Mouse (Mus musculus): Measurements from ENCODE around the gene Pdgfb. TPM values are rescaled to one million over a fixed set of nuclear protein-coding genes. Genes with fewer than 3 reads are reported as not detected.

Pdgfb gene
- total RNA-seq, 2 experiments from 2014 or later: 31.3 to 32.4 TPM

DNA sequence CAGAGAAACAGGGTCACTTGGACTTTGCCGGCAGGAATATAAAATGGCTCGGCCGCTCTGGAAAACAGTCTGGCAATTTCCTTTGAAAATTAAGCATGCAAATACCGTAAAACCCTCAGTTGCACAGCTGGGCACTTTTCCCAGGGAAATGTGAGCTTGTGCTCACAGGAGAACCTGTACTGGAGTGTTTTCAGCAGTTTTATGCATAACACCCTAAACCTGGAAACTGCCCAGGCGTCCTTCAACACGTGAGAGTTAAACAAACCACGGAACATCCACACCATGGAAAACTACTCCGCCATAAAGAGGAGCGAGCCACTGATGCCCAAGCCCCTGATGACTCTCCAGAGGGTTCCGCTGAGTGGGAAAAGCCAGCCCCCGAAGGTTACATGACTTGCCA lies 34.1 kb downstream of the Pdgfb start:
- no peak for DNase-seq (ENCODE audit: low spot score in 2 of 2)
- intact Hi-C loops (cut with DNase I): no loop called here

DNA sequence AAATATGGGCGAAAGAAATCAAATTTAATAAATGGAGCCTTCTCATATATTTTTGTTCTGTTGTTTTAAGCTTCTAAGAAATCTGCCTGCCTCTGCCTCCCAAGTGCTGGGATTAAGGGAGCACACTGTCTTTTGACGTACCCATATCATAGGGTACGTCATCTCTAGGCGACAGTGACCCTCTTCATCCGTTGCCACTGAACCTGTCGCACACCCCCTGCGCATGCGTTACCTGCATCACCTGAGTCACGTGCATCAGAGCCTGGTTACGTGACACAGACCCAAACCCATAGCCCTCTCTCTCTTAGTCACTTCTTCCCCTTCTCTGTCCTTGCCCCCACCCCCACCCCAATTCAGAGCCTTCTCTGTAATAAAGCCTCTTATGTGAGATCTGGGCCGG lies 42.6 kb downstream of the Pdgfb start:
- DNase-seq (ENCODE audit: low spot score in 2 of 2): no peak
- intact Hi-C loops (cut with DNase I): no loop called here

DNA sequence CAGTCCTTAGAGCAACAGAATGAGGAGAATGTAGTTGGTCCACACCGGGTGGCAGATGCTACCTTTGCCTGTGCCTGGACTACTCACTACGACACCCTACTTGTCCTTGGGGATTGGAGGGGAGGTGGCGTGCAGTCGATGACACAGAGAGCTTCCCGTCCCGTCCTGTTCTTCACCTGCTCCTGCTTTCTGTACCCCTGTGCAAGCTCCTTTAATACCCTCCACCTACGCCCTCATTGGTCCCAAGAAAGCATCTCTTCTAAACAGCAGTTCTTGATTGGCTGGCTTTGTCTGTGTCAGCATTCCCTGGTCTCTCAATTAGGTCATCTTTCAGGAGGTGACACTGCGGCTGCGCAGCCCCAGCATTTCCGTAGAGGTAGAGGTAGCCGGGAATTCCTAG lies 43.8 kb downstream of the Pdgfb start, which contains the start of gene Cbx7:
Cbx7 (minus strand) TSS at position 180 of the 400 bp plus-strand sequence.
- intact Hi-C loops (cut with DNase I): no loop called here

DNA sequence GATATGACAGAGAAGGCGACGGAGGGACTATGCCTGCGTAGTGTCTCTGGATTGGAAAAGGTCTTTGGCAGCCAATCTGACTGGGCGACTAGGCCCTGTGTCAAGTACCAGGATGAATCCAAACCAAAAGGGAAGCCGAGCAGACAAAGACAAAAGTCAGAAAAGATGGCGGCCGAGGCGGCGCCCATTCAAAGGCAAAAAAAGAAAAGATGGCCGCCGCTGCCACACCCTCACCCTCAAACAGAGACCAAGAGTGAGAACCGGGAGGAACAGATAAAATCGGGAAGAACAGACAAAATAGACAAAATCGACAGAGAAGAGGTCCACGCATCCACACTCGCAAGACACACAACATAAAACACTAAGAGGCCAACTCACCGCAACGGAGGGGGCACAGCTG lies 44.3 kb downstream of the Pdgfb start:
- intact Hi-C loops (cut with DNase I): no loop called here
- no peak for DNase-seq (ENCODE audit: low spot score in 2 of 2)

More for the DNA sequence above, 43.8 kb downstream of the Pdgfb start, which contains the start of gene Cbx7:
- DNase-seq (ENCODE audit: low spot score in 2 of 2): no peak

DNA sequence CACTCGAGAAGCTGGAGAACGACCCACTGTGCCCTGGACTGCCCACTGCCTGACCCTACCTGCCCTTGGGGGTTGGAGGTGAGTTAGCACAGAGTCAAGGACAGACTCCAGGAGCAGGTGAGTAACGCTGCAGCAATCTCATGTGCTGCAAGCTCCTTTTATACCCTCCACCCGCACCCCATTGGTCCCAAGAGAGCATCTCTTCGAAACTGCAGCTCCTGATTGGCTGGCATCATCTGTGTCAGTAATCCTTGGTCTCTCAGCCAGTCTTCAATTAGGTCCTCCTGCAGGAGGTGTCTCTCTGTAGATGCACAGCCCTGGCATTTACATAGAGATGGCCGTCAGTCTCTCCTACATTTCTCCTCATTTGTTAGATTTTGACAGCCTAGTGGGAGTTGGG lies 47.4 kb downstream of the Pdgfb start:
- intact Hi-C loops (cut with DNase I): no loop called here
- DNase-seq (ENCODE audit: low spot score in 2 of 2): no peak

DNA sequence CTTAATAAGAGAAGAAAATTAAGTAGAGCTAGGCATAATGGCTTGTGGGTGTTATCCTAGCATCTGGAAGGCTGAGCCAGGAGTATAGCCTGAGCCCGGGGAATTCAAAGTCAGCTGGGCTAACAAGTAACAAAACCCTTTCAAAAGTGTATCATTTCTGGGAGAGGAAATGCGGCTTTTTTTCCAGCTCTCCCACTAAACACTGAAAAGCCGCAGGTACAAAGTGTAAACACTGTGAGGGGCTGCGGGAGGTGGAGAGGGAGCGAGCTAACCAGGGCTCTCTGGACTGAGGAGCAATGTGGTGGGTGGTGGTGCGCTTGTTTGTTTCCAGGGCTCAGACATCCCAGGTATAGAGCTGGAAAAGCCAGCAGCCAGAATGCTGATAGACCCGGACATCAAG lies 50.4 kb downstream of the Pdgfb start:
- intact Hi-C loops (cut with DNase I): no loop called here

DNA sequence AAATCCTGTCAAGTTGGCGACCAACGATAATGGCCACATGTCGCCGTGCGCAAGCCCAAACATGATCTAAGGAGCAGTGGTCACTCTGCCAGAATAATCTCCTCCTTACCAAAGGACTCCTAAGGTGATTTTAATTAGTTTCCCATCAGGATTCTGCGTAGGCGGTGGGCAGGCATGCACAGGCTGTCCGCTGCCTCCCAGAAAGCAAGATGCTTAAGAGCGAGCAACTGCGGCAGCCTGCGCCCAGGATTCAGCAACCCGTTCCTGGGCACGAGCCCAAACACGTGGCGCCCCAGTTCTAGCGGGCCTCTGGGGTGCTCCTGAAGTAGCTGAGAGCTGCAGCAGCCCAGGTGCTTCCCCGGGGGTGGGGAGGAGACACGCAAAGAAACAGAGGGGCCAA lies 52.1 kb downstream of the Pdgfb start:
- intact Hi-C loops (cut with DNase I): no loop called here
- peak in 1 of 2 experiments; percentile 30 for DNase-seq (ENCODE audit: low spot score in 2 of 2)

More for the DNA sequence above, 50.4 kb downstream of the Pdgfb start:
- no peak for DNase-seq (ENCODE audit: low spot score in 2 of 2)

DNA sequence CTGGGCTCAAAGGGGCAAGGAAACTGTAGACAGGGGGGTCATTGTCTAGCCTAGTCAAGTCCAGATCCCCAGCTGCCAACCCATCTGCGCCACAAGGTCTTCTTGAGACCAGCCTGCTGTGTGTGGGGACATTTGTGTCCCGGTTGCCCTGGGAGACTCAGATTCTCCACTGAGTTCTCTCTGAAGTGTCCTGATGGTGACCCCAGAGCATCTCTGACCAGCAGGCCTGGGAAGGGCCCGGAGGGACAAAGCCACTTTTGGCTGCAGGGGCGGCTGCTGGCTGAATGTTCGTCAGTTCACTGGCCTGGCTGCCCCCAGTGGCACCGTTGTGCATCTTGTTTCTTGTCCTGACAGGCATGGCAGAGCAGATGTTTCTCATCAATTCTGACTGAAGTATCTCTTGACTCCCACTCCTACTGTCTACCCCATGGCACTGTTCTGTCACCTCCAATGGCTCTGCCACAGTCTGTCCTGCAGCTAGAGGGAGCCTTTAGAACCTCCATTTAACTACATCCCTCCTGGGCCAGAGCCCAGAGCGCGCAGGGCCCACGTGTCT lies 53.3 kb downstream of the Pdgfb start:
- DNase-seq (ENCODE audit: low spot score in 2 of 2): no peak
- intact Hi-C loops (cut with DNase I): no loop called here

DNA sequence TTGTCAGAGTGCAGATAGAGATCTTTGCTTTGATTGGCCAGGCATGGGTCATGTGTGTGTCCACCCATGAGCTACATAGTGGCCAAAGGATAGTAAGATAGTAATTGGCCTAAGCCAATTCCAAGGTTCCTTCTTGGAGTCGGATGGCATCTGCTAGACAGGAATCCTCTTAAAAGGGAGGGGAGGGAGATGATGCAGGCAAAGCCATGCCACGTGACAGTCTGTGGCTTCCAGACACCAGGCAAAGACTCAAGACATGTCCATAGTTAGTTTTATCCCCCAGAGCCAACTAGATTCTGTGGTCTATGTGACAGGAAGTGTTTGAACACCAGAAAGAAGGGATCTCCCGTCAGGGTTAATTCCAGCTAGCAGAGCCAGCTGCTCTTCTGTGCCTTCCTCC lies 56.4 kb downstream of the Pdgfb start:
- DNase-seq (ENCODE audit: low spot score in 2 of 2): no peak
- intact Hi-C loops (cut with DNase I): no loop called here

DNA sequence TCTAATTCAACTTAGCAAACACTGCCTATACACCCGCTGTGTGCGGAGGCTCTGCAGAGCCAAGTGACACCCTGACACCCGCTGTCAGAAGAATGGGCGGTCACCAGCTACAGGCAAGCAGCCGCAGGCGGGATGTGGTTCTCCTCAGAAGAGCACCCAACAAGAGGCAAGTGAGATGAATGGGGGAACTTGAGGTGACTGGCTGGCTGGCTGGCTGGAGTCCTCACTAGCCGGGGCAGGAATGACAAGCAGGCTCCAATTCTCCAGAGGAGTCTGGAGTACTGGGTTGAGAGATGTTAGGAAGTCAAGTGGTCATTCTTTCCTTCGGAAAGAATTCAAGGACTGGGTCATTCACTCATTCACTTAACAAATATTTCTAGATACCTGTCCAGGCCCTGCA lies 58.2 kb downstream of the Pdgfb start:
- DNase-seq (ENCODE audit: low spot score in 2 of 2): no peak
- intact Hi-C loops (cut with DNase I): no loop called here

DNA sequence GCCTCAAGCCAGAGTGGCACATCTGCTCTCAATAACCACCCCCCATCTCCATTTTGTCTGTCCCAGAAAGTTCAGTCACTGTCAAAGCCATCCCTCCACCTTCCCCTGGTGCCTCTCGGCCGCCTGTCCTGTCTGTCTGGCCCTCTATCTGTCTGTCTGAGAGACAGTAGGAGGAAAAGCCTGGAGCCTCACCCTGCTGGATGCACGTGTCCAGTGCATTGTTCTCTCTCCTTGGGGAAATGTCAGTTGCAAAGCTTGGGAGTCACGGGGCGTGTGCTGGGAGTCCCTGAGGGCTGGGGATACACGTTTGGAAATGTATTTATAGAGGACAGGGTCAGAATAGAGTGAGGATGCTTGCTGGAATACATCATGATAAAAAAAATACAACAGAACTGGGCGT lies 61.3 kb downstream of the Pdgfb start:
- no peak for DNase-seq (ENCODE audit: low spot score in 2 of 2)
- intact Hi-C loops (cut with DNase I): no loop called here

DNA sequence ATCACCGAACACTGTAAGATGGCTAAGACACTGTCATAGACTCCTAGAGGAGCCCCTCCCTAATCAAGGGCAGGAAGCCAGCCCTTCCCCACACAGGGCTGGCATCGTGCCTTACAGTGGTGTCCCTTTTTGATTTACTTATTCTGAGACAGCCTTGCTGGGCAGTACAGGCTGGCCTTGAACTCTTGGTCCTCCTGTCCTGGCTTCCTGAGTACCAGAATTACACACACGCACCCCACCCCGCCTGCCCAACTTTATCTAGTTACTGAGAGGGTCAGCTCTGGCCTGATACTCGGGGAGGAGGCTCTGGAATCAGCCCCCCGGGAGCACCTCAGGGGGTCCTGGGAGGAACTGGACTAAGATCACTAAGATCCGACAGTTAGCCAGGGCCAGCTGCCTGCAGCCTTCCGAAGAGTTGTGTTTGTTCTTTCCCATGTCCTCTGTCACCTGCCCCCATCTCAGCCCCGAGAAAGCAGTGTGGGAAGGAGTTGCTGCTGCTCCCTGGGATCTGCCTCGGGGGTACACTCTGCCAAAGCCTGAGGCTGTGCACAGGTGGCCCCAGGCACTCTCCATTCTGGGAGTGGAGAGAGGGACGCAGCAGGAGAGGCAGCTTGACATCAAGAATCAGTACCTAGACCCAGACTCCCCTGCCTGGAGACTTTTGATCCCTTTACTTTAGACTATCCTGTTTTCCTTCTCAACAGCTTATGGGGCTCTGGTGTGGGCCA lies 62.1 kb downstream of the Pdgfb start:
- intact Hi-C loops (cut with DNase I): no loop called here

DNA sequence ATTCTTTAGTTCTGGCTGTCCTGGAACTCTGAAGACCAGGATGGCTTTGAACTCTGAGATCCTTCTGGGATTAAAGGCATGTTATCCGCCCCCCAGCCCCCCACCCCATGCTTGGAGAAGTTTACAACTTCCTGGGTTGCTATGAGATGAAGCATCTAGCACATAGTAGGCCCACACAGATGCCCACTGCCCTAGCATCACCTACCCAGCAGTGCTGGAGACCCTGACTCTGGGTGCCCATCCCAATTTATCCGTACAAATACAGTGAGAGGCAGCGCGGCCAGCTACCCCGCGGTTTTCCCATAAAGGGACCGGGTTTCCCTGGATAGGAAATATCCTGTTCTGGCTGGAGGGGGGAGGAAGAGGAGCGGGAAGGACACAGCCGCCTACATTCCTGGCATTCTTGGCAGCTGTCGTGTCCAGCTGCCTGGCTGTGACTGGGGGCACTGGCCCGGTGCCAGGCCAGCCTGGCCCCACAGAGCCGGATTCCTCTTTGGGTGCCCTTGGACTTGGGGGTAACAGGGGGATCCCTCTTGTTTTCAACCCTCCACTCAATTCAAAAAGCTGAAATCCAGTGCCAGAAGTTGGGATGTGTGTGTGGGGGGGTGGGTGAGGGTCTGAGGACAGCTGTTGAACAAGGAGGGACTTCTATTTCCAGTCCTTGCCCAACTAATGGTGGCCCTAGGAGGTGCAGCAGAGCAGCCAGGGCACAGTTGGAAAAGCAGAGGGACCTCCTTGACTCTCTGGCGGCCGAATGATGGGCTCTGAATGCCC lies 62.9 kb downstream of the Pdgfb start:
- intact Hi-C loops (cut with DNase I): no loop called here
- DNase-seq (ENCODE audit: low spot score in 2 of 2): no peak

More for the DNA sequence above, 62.1 kb downstream of the Pdgfb start:
- no peak for DNase-seq (ENCODE audit: low spot score in 2 of 2)

DNA sequence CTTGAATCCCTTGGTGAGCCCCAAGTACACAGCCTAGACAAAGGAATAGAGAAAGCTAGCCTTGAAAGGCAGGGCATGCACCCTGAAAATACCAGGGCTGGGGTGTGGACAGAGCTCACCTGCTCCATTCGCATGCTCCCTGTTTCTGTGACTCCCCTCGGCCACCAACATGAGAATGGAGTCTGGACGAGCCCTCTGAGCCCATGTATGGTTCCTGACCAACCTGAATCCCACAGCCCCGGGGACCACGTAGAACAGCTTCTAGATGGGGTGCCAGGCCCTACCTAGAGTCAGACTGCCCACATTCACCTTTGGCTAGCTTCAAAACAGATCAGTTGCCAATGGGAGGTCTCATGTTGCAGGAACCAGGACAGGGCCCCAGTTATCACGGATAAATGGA lies 63.6 kb downstream of the Pdgfb start:
- intact Hi-C loops (cut with DNase I): no loop called here

DNA sequence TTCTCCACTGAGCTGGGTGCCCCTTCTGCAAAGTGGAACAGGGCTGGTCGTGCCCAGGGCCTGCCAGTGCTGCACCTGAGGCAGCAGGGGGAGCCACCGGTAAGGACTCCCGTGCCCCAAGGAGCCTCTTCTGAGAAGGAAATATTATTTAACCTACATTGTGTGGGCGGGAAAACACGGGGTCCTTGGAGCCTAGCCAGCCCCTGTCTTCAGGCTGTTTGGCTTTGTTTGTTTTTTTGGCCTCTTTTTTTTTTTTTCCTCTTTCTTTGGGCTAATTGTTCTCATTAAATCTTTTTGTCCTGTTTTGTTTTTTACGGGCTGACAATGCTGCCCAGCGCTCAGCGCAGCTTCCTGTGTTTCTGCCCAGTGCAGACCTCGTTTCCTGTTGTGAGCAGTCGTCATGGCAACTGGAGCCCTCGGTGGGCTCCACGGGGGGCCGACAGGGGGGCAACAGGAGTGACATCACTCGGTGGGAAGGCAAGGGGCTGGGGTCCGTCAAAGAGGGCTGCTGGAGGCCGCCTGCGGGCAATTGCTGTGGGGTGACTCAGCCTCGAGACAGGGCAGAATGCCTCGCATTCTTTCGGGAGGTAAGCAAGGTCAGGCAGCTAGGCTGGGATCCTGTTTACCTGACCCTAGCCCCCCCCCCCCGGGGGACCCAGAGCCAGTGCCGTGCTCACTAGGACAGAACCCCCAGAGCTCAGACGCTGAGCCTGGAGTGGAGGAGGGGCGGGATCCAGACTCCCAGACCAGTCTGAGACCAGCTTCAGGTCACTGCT lies 64.3 kb downstream of the Pdgfb start:
- intact Hi-C loops (cut with DNase I): no loop called here
- DNase-seq (ENCODE audit: low spot score in 2 of 2): peak in 1 of 2 experiments; percentile 45

More for the DNA sequence above, 63.6 kb downstream of the Pdgfb start:
- no peak for DNase-seq (ENCODE audit: low spot score in 2 of 2)

DNA sequence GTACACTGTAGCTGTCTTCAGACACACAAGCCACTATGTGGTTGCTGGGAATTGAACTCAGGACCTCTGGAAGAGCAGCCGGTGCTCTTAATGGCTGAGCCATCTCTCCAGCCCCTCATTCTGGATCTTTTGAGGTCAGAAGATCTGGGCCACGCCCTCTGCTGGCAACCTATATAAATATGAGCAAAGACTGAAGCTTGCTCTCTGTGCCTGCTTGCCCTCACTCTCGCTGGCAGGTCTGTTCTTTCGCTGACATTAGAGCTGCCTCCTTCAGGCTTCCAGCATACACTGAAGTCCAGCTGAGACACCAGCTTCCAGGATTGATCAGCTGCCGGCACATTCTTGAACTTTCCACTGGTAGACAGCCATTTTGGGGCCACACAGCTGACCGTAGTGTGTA lies 67.1 kb downstream of the Pdgfb start:
- intact Hi-C loops (cut with DNase I): loop anchor here (2.0 to 10.0 kb wide), 3 partner anchors 67 to 277 kb away; partner anchors contain the start of gene Pdgfb
- no peak for DNase-seq (ENCODE audit: low spot score in 2 of 2)

DNA sequence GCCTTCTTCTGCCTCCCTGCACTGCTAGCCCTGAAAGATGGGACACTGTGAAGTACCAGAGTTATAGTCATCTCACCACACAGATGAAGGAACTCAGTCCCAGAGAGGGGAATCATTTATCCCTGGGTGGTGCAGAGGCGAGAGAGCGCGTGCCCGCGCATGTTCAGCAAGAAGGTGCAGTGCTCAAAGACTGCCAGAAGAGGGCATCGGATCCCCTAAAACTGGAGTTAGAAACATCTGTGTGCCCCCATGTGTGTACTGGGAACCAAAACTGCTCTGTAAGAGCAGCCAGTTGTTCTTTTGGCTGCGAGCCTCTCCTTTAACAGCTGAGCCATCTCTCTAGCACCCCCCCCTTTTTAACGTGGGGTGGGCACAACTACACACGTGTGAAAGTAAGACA lies 68.0 kb downstream of the Pdgfb start:
- intact Hi-C loops (cut with DNase I): loop anchor here (2.0 to 10.0 kb wide), 3 partner anchors 68 to 278 kb away; partner anchors contain the start of gene Pdgfb
- no peak for DNase-seq (ENCODE audit: low spot score in 2 of 2)

DNA sequence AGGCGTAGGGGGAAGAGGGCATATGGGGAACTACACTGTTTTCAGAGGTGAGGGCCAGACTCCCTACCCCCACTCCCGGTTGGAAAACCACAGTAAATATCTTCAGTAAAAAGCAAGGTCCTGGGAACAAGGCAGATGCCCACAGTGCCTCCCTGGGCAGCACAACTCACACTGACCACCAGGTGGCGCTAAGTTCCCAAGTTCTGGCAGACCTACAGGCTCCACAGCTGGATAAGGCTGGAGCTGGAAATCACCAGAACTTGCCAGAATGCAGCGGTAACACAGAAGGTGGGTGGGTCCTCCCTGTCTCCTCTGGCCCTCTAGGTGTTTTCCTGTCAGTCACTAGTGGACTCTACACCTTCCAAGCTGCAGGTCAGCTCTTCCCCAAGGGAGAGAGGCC lies 68.8 kb downstream of the Pdgfb start:
- intact Hi-C loops (cut with DNase I): loop anchor here (2.0 to 10.0 kb wide), 3 partner anchors 69 to 279 kb away; partner anchors contain the start of gene Pdgfb
- peak; percentile 78 to 88 for DNase-seq (ENCODE audit: low spot score in 2 of 2)
